8 mouse cellular contexts compared by ENCODE assay signal in the genomic region with DNA sequence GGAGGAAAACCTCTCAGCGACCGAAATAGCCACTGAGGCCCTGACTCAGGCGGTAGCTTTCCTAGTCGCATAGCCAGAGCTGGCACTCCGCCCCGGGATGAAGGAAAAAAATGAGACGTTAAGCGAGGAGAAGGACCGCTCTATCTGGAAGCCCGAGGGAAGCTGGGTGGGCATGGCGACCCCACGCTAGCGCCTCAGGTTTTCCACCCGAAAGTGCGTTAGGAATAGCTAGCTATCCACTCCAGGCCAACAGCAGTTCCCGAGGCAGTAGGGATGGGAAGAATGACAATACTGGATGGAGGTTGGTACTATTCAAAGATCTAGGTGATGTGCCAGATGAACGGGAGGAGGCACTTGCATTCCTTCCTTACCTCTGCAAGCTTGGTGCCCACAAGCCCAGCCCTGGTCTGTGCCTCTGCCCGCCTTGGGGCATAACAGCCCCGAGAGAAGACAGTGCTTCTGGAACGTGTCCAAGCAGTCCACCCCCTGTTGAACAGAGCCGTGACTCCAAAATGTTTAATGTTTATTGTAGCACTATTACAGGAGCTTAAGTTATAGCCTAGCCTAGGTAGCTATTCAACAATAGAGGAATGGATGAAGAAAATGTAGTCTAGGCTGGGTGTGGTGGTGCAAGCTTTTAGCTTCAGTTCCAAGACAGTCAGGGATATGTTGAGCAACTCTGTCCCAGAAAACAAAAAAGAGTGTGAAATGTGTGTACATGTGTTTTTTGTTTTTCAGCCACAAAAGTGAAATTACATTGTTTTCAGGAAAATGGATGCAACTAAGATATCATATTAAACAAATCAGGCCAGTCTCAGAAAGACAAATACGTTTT. TPM values are rescaled to one million over a fixed set of nuclear protein-coding genes. Genes with fewer than 3 reads are reported as not detected.
A peak's percentile ranks its signal among the peaks of the same experiment; 100 is the strongest.
DNase-seq lines count a peak whose midpoint lies in the region; ATAC-seq and TF ChIP-seq lines count a peak whose summit lies in the region.

No protein-coding gene starts in this region.

- DNase-seq in ovary, postnatal 36 days (ENCODE audit: low spot score) = peak; percentile 41
- DNase-seq in ovary, postnatal 14 days (ENCODE audit: low spot score) = no peak
- peak; percentile 56 for DNase-seq in brain, embryonic 14.5 days (ENCODE audit: low read depth)
- peak; percentile 60 for DNase-seq in kidney, postnatal 10 days
- DNase-seq in gastrocnemius, postnatal 25 days = no peak
- no peak for DNase-seq in retina, embryonic 14.5 days (ENCODE audit: low spot score)

- peaks cover 30% of the 10 kb centered on the region for H3K36me3 ChIP-seq in forebrain, embryonic 12.5 days (replicated peaks)
- H3K36me3 ChIP-seq in midbrain, embryonic 15.5 days (replicated peaks) = no peaks in the 10 kb centered on the region

- peak; percentile 60 for ATAC-seq in forebrain, embryonic 12.5 days (ENCODE audit: low FRiP score)
- ATAC-seq in midbrain, embryonic 15.5 days (replicated peaks) = peak; percentile 53

- H3K27ac ChIP-seq in forebrain, embryonic 12.5 days = peak overlapping the region; percentile 96
- H3K27ac ChIP-seq in midbrain, embryonic 15.5 days = peak overlapping the region; percentile 98

- no peaks in the 10 kb centered on the region for H3K27me3 ChIP-seq in forebrain, embryonic 12.5 days
- H3K27me3 ChIP-seq in midbrain, embryonic 15.5 days (replicated peaks) = no peaks in the 10 kb centered on the region

- TF ChIP-seq CTCF in brain, embryonic 14.5 days (IDR thresholded peaks at IDR 0.05; ENCODE audit: borderline replicate concordance, extremely low read depth, insufficient read depth, insufficient read length) = no peak

- peak overlapping the region; percentile 85 for H3K4me3 ChIP-seq in forebrain, embryonic 12.5 days (replicated peaks)
- H3K4me3 ChIP-seq in midbrain, embryonic 15.5 days = peak overlapping the region; percentile 87

- no peaks in the 10 kb centered on the region for H3K9me3 ChIP-seq in forebrain, embryonic 12.5 days
- no peaks in the 10 kb centered on the region for H3K9me3 ChIP-seq in midbrain, embryonic 15.5 days

- peak overlapping the region; percentile 80 for H3K4me2 ChIP-seq in forebrain, embryonic 12.5 days
- peak overlapping the region; percentile 88 for H3K4me2 ChIP-seq in midbrain, embryonic 15.5 days

- H3K4me1 ChIP-seq in forebrain, embryonic 12.5 days = peaks cover 39% of the 10 kb centered on the region
- H3K4me1 ChIP-seq in midbrain, embryonic 15.5 days = peaks cover 41% of the 10 kb centered on the region

- WGBS in forebrain, embryonic 12.5 days = 4% methylated on average over 22 of the region's 22 CpGs
- 4% methylated on average over 22 of the region's 22 CpGs for WGBS in midbrain, embryonic 15.5 days

- H3K9ac ChIP-seq in forebrain, embryonic 12.5 days = peak overlapping the region; percentile 98
- H3K9ac ChIP-seq in midbrain, embryonic 15.5 days = peak overlapping the region; percentile 94

- no peak for TF ChIP-seq POLR2A in brain, embryonic 14.5 days (IDR thresholded peaks at IDR 0.05; ENCODE audit: borderline replicate concordance, extremely low read depth, insufficient read depth, insufficient read length, poor library complexity, severe bottlenecking)

RNA-seq across cellular contexts. Expression of gene Smarcb1, which starts 0.5 kb away (rescaled TPM):
- polyA plus RNA-seq in brain, embryonic 14.5 days (2012; rRNA removed) = 129 and 165 TPM in 2 replicates
- 303 and 310 TPM in 2 replicates for polyA plus RNA-seq in forebrain, embryonic 12.5 days (2016; fragmentation: Nextera tagmentation; extraction: Ambion mirVana)
- 300 and 303 TPM in 2 replicates for polyA plus RNA-seq in midbrain, embryonic 15.5 days (2015; fragmentation: Nextera tagmentation; extraction: Ambion mirVana)
- 10 to 100 TPM; 14.9 to 15.2 TPM for total RNA-seq in gastrocnemius, postnatal 25 days (2021)

RNA-seq across cellular contexts. Expression of gene Chchd10, which starts 11.0 kb away (rescaled TPM):
- 28.6 and 40.4 TPM in 2 replicates for polyA plus RNA-seq in brain, embryonic 14.5 days (2012; rRNA removed)
- 7.6 and 7.8 TPM in 2 replicates for polyA plus RNA-seq in forebrain, embryonic 12.5 days (2016; fragmentation: Nextera tagmentation; extraction: Ambion mirVana)
- 82.8 and 88.3 TPM in 2 replicates for polyA plus RNA-seq in midbrain, embryonic 15.5 days (2015; fragmentation: Nextera tagmentation; extraction: Ambion mirVana)
- total RNA-seq in gastrocnemius, postnatal 25 days (2021) = 1,000 to 10,000 TPM; 1,309 to 1,319 TPM

RNA-seq across cellular contexts. Expression of gene Mmp11, which starts 14.4 kb away (rescaled TPM):
- 28.8 and 38.5 TPM in 2 replicates for polyA plus RNA-seq in brain, embryonic 14.5 days (2012; rRNA removed)
- 31.3 and 33.3 TPM in 2 replicates for polyA plus RNA-seq in forebrain, embryonic 12.5 days (2016; fragmentation: Nextera tagmentation; extraction: Ambion mirVana)
- polyA plus RNA-seq in midbrain, embryonic 15.5 days (2015; fragmentation: Nextera tagmentation; extraction: Ambion mirVana) = 18.2 and 21.6 TPM in 2 replicates
- 1 to 10 TPM; 1.7 to 3.3 TPM for total RNA-seq in gastrocnemius, postnatal 25 days (2021)

RNA-seq across cellular contexts. Expression of gene Gm867, which starts 18.5 kb away (rescaled TPM):
- polyA plus RNA-seq in brain, embryonic 14.5 days (2012; rRNA removed) = 0.71 and 1.4 TPM in 2 replicates
- 0.46 TPM in 1 of 2 replicates, not detected in the other for polyA plus RNA-seq in forebrain, embryonic 12.5 days (2016; fragmentation: Nextera tagmentation; extraction: Ambion mirVana)
- polyA plus RNA-seq in midbrain, embryonic 15.5 days (2015; fragmentation: Nextera tagmentation; extraction: Ambion mirVana) = 1.1 and 1.3 TPM in 2 replicates
- not detected for total RNA-seq in gastrocnemius, postnatal 25 days (2021)

RNA-seq across cellular contexts. Expression of gene Vpreb3, which starts 20.9 kb away (rescaled TPM):
- polyA plus RNA-seq in brain, embryonic 14.5 days (2012; rRNA removed) = 0.16 TPM in 1 of 2 replicates, not detected in the other
- not detected in 2 replicates for polyA plus RNA-seq in forebrain, embryonic 12.5 days (2016; fragmentation: Nextera tagmentation; extraction: Ambion mirVana)
- polyA plus RNA-seq in midbrain, embryonic 15.5 days (2015; fragmentation: Nextera tagmentation; extraction: Ambion mirVana) = 0.77 TPM in 1 of 2 replicates, not detected in the other
- not detected for total RNA-seq in gastrocnemius, postnatal 25 days (2021)

Comparison
In these comparisons a context has a peak if more than half of its experiments do, and no peak if none do; other contexts are left out.
1. DNase-seq: peak in ovary, postnatal 36 days (single experiment), brain, embryonic 14.5 days (single experiment) and kidney, postnatal 10 days (single experiment); none in ovary, postnatal 14 days (single experiment), gastrocnemius, postnatal 25 days (single experiment) and retina, embryonic 14.5 days (single experiment).